Mouse (Mus musculus) adrenal gland, postnatal 14 days (tissue): ENCODE data around the gene Pgghg. TPM values are rescaled to one million over a fixed set of nuclear protein-coding genes. Genes with fewer than 3 reads are reported as not detected.

Source experiments
- DNase-seq: peaks from one replicate; pipeline ENCODE4 v3.0.0; 2021; ENCODE audit warnings: mixed read lengths
- total RNA-seq: library from RNA; stranded (reverse); gene quantifications from 2 replicates; pipeline ENCODE4 v1.2.3, GENCODE M21; 2021

Gene Pgghg
- total RNA-seq, 1 experiment from 2014 or later = 26.9 TPM

GRCm38 (mm10) chr7:140990622-140991021, 49.4 kb downstream of the Pgghg start:
- DNase-seq = no peak

- no peak for DNase-seq
Measured at GRCm38 (mm10) chr7:140991117-140991689, 50.0 kb downstream of the Pgghg start.

Other genes starting within 250 kb of the Pgghg start
- not detected in 2 replicates for gene Olfr541, start 244.1 kb upstream of the Pgghg start, total RNA-seq
- gene Cyp2e1, start 177.7 kb upstream of the Pgghg start, total RNA-seq = 83.0 and 573 TPM in 2 replicates
- gene Syce1, start 153.5 kb upstream of the Pgghg start, total RNA-seq = not detected in 2 replicates
- gene Zfp941, start 119.2 kb upstream of the Pgghg start, total RNA-seq = 1.9 and 2.6 TPM in 2 replicates
- 1.4 and 31.0 TPM in 2 replicates for gene Urah, start 106.4 kb upstream of the Pgghg start, total RNA-seq
- not detected in 2 replicates for gene Scgb1c1, start 95.8 kb upstream of the Pgghg start, total RNA-seq
- not detected in 2 replicates for gene Odf3, start 93.6 kb upstream of the Pgghg start, total RNA-seq
- 0.89 TPM in 1 of 2 replicates, not detected in the other for gene Gm45785, start 85.1 kb upstream of the Pgghg start, total RNA-seq
- 44.8 and 61.1 TPM in 2 replicates for gene Ric8a, start 84.4 kb upstream of the Pgghg start, total RNA-seq
- gene Bet1l, start 83.8 kb upstream of the Pgghg start, total RNA-seq = 27.4 and 32.1 TPM in 2 replicates
- 114 TPM in 2 replicates for gene Psmd13, start 59.4 kb upstream of the Pgghg start, total RNA-seq
- 63.5 and 64.7 TPM in 2 replicates for gene Sirt3, start 59.1 kb upstream of the Pgghg start, total RNA-seq
- gene Cox8b, start 40.9 kb upstream of the Pgghg start, total RNA-seq = 3,010 and 3,145 TPM in 2 replicates
- 1.5 and 6.6 TPM in 2 replicates for gene Nlrp6, start 20.5 kb upstream of the Pgghg start, total RNA-seq
- 0.63 and 1.4 TPM in 2 replicates for gene Ifitm5, start 8.9 kb downstream of the Pgghg start, total RNA-seq
- gene Gm45717, start 14.5 kb downstream of the Pgghg start, total RNA-seq = 1.1 TPM in 1 of 2 replicates, not detected in the other
- 458 and 515 TPM in 2 replicates for gene Ifitm2, start 14.6 kb downstream of the Pgghg start, total RNA-seq
- gene Ifitm1, start 25.8 kb downstream of the Pgghg start, total RNA-seq = 7.3 and 13.5 TPM in 2 replicates
- gene Ifitm3, start 69.4 kb downstream of the Pgghg start, total RNA-seq = 124 and 169 TPM in 2 replicates
- gene Ifitm6, start 76.5 kb downstream of the Pgghg start, total RNA-seq = 0.89 and 1.4 TPM in 2 replicates
- not detected in 2 replicates for gene Gm17387, start 87.7 kb downstream of the Pgghg start, total RNA-seq
- 1.4 and 2.7 TPM in 2 replicates for gene B4galnt4, start 119.7 kb downstream of the Pgghg start, total RNA-seq
- 0.96 and 3.5 TPM in 2 replicates for gene Pkp3, start 136.8 kb downstream of the Pgghg start, total RNA-seq
- gene Sigirr, start 159.2 kb downstream of the Pgghg start, total RNA-seq = 7.5 and 10.0 TPM in 2 replicates
- 0.22 and 0.38 TPM in 2 replicates for gene Ano9, start 176.4 kb downstream of the Pgghg start, total RNA-seq
- 46.2 and 49.6 TPM in 2 replicates for gene Ptdss2, start 181.0 kb downstream of the Pgghg start, total RNA-seq
- gene Rnh1, start 231.5 kb downstream of the Pgghg start, total RNA-seq = 186 and 200 TPM in 2 replicates